Mouse (Mus musculus) A20 (cell line): ENCODE data around the gene Pak1ip1.
A peak's percentile ranks its signal among the peaks of the same experiment; 100 is the strongest.

Experiments used
- DNase-seq: peaks from one replicate; pipeline ENCODE4 v3.0.0-alpha.2; 2011; ENCODE audit warnings: low read depth, low spot score

Pak1ip1 gene

GRCm38 (mm10) chr13:41006244-41006643 is 5.4 kb downstream of the Pak1ip1 start:
- DNase-seq = no peak

GRCm38 (mm10) chr13:41008271-41008670 is 7.4 kb downstream of the Pak1ip1 start:
- DNase-seq = no peak

- no peak for DNase-seq
Measured at GRCm38 (mm10) chr13:41008946-41009345, 8.1 kb downstream of the Pak1ip1 start.

GRCm38 (mm10) chr13:41015829-41016634 is 15.2 kb downstream of the Pak1ip1 start, which contains the start of gene Tmem14c:
Tmem14c (plus strand) TSS chr13:41016292.
- peak; percentile 96 for DNase-seq

- no peak for DNase-seq
Measured at GRCm38 (mm10) chr13:41016797-41017405, 16.1 kb downstream of the Pak1ip1 start.

- DNase-seq = no peak
Measured at GRCm38 (mm10) chr13:41017832-41018231, 17.0 kb downstream of the Pak1ip1 start.

GRCm38 (mm10) chr13:41018236-41018635 is 17.4 kb downstream of the Pak1ip1 start:
- DNase-seq = no peak

- no peak for DNase-seq
Measured at GRCm38 (mm10) chr13:41018756-41019591, 18.2 kb downstream of the Pak1ip1 start.

- no peak for DNase-seq
Measured at GRCm38 (mm10) chr13:41020494-41020893, 19.7 kb downstream of the Pak1ip1 start.

- no peak for DNase-seq
Measured at GRCm38 (mm10) chr13:41021607-41022006, 20.8 kb downstream of the Pak1ip1 start.

GRCm38 (mm10) chr13:41022099-41022498 is 21.3 kb downstream of the Pak1ip1 start:
- DNase-seq = no peak

- DNase-seq = no peak
Measured at GRCm38 (mm10) chr13:41030098-41030497, 29.3 kb downstream of the Pak1ip1 start.

GRCm38 (mm10) chr13:41042511-41042910 is 41.7 kb downstream of the Pak1ip1 start:
- no peak for DNase-seq

GRCm38 (mm10) chr13:41045901-41046300 is 45.1 kb downstream of the Pak1ip1 start:
- DNase-seq = no peak

GRCm38 (mm10) chr13:41047280-41047679 is 46.5 kb downstream of the Pak1ip1 start:
- no peak for DNase-seq

GRCm38 (mm10) chr13:41051965-41052364 is 51.1 kb downstream of the Pak1ip1 start:
- DNase-seq = no peak
